Mouse (Mus musculus) forebrain, embryonic 12.5 days (tissue): Measurements from ENCODE around the gene 5730522E02Rik. TPM values are rescaled to one million over a fixed set of nuclear protein-coding genes. Genes with fewer than 3 reads are reported as not detected.

Source experiments
- ATAC-seq: fragments of 200-750 bp; cut with Nextera tagmentation; 2 replicates; pipeline ENCODE4 v1.8.0; 2017; ENCODE audit warnings: moderate TSS enrichment; ENCODE audit not compliant: low FRiP score
- H3K27ac ChIP-seq: fragments of 300-500 bp; sonication (generic); 2 replicates; pipeline ENCODE4 v1.5.1; 2016; ENCODE audit warnings: mild to moderate bottlenecking
- H3K27me3 ChIP-seq: fragments of 300-500 bp; sonication (generic); 2 replicates; pipeline ENCODE4 v1.6.1; 2016; ENCODE audit warnings: mild to moderate bottlenecking
- H3K36me3 ChIP-seq: fragments of 300-500 bp; sonication (generic); replicated peaks from 2 replicates; pipeline ENCODE4 v1.6.1; 2016; ENCODE audit warnings: mild to moderate bottlenecking
- H3K4me1 ChIP-seq: fragments of 300-500 bp; sonication (generic); 2 replicates; pipeline ENCODE4 v1.6.1; 2016
- H3K4me2 ChIP-seq: fragments of 300-500 bp; sonication (generic); 2 replicates; pipeline ENCODE4 v1.6.1; 2016; ENCODE audit warnings: mild to moderate bottlenecking, moderate library complexity
- H3K4me3 ChIP-seq: fragments of 300-500 bp; sonication (generic); replicated peaks from 2 replicates; pipeline ENCODE4 v1.5.1; 2016; ENCODE audit warnings: mild to moderate bottlenecking
- H3K9ac ChIP-seq: fragments of 300-500 bp; sonication (generic); 2 replicates; pipeline ENCODE4 v1.6.1; 2016; ENCODE audit warnings: mild to moderate bottlenecking
- H3K9me3 ChIP-seq: fragments of 300-500 bp; sonication (generic); 2 replicates; pipeline ENCODE4 v1.6.1; 2016
- WGBS: fragments of 180-500 bp; shearing (Covaris S2); methylation state at CpG from one replicate; pipeline ENCODE4 v1.1.7; 2016; 5-methylcytosine and 5-hydroxymethylcytosine counted together
- polyA plus RNA-seq: library from polyadenylated mRNA; unstranded; fragments of >200 nt; fragmentation: Nextera tagmentation; extraction: Ambion mirVana; gene quantifications from 2 replicates; pipeline ENCODE4 v1.2.1, GENCODE M21; 2016

The 5730522E02Rik gene
- polyA plus RNA-seq, 1 experiment from 2014 or later = 10.6 TPM

DNA sequence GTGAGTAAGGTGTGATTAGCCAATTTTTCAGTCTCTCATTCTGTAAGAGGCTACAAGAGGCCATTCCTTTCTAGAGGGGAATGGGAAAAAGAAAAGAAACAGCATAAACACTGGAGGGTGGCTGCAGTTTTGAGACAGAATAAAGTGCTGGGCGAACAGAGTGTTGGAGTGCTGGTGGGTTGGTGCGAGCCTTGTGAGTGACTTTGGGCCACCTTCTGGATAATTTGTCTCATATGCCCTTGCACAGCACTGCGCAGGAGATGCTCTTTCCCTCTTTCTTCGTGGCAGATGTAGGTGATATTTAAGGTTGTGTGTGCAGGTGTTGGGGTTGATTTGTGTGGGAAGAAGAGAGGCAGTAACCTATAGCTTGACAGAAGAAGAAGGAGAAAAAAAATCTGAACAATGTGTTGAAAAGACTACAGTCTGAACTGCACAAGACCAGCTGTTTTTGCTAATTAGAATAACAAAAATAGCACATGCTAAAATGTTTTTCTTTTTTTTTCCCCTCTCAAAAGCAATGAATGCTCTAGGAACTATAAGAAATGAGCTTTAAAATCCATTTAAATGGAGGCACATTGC, 269.8 kb downstream of the 5730522E02Rik start:
- no peak overlapping the region for H3K4me2 ChIP-seq
- 65% methylated on average over 4 of the region's 4 CpGs for WGBS
- H3K4me1 ChIP-seq = peaks cover 6% of the 10 kb centered on the region
- ATAC-seq = no peak
- H3K27me3 ChIP-seq = no peaks in the 10 kb centered on the region
- no peaks in the 10 kb centered on the region for H3K36me3 ChIP-seq
- H3K9ac ChIP-seq = no peak overlapping the region
- no peaks in the 10 kb centered on the region for H3K9me3 ChIP-seq
- no peak overlapping the region for H3K4me3 ChIP-seq
- H3K27ac ChIP-seq = no peak overlapping the region

DNA sequence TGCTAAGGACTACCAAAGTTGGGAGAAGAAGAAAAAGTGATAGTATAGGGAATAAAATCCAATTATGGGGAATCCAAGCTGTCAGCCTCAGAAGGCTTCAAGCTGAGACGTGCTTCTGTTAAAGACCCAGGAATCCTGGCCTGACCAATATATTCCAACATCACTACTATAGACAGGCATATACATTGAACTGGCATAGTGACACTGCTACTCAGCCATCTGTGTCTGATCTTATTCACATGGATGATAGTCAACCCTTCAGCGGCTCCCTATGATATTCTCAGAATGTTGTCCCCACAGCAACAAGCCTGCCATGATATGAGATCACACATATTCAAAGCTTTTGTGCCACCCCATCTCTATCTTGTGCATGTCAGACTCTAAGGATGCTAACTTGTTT, 284.3 kb downstream of the 5730522E02Rik start:
- Histone ChIP-seq H3K9ac (no peak overlapping the region), H3K4me3 (no peak overlapping the region), H3K36me3 (no peaks in the 10 kb centered on the region), H3K27me3 (no peaks in the 10 kb centered on the region), H3K27ac (no peak overlapping the region), H3K9me3 (no peaks in the 10 kb centered on the region), H3K4me1 (no peaks in the 10 kb centered on the region), H3K4me2 (no peak overlapping the region)
- no peak for ATAC-seq
- 81% methylated on average over 2 of the region's 2 CpGs for WGBS

- Histone ChIP-seq H3K9me3 (no peaks in the 10 kb centered on the region), H3K27me3 (no peaks in the 10 kb centered on the region), H3K27ac (no peak overlapping the region), H3K9ac (no peak overlapping the region), H3K4me1 (no peaks in the 10 kb centered on the region), H3K4me2 (no peak overlapping the region), H3K4me3 (no peak overlapping the region), H3K36me3 (no peaks in the 10 kb centered on the region)
- ATAC-seq = no peak
- 77% methylated on average over 2 of the region's 2 CpGs for WGBS
Measured at GRCm38 (mm10) chr11:25902321-25902720, 308.2 kb downstream of the 5730522E02Rik start.

GRCm38 (mm10) chr11:25901666-25902065, 308.9 kb downstream of the 5730522E02Rik start:
- H3K4me2 ChIP-seq = no peak overlapping the region
- no peaks in the 10 kb centered on the region for H3K4me1 ChIP-seq
- WGBS = 73% methylated on average over 2 of the region's 2 CpGs
- no peak for ATAC-seq
- H3K4me3 ChIP-seq = no peak overlapping the region
- no peak overlapping the region for H3K27ac ChIP-seq
- H3K9me3 ChIP-seq = no peaks in the 10 kb centered on the region
- no peaks in the 10 kb centered on the region for H3K27me3 ChIP-seq
- H3K36me3 ChIP-seq = no peaks in the 10 kb centered on the region
- H3K9ac ChIP-seq = no peak overlapping the region

- 92% methylated on average over 3 of the region's 3 CpGs for WGBS
- no peak overlapping the region for H3K4me2 ChIP-seq
Measured at GRCm38 (mm10) chr11:25893906-25894305, 316.7 kb downstream of the 5730522E02Rik start.

DNA sequence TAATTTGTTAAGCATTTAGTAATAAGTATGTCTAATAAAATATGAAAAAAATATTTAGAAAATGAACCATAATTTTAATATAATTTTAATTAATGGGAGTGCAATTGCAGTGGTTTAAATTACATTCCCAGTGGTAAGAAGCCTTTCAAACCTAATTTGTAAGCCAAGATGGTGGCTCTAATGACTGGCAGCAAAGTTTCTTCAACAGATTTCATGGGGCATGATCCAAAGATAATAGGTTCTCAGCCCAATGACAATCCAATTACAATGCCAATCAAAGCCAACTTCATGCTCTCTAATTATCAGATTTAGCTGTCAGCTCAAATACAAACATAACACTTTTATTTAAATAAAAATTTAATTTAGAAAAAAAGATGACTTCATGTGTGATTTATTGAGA, 337.6 kb downstream of the 5730522E02Rik start:
- Histone ChIP-seq H3K27me3 (no peaks in the 10 kb centered on the region), H3K27ac (no peak overlapping the region), H3K4me1 (peaks cover 13% of the 10 kb centered on the region), H3K4me2 (no peak overlapping the region), H3K9me3 (no peaks in the 10 kb centered on the region), H3K36me3 (no peaks in the 10 kb centered on the region), H3K9ac (no peak overlapping the region), H3K4me3 (no peak overlapping the region)
- no peak for ATAC-seq

More at GRCm38 (mm10) chr11:25893906-25894305, 316.7 kb downstream of the 5730522E02Rik start:
- no peaks in the 10 kb centered on the region for H3K4me1 ChIP-seq
- no peak overlapping the region for H3K4me3 ChIP-seq
- H3K9ac ChIP-seq = no peak overlapping the region
- no peak for ATAC-seq
- H3K27ac ChIP-seq = no peak overlapping the region
- no peaks in the 10 kb centered on the region for H3K36me3 ChIP-seq
- no peaks in the 10 kb centered on the region for H3K27me3 ChIP-seq
- H3K9me3 ChIP-seq = no peaks in the 10 kb centered on the region

GRCm38 (mm10) chr11:25872317-25872716, 338.2 kb downstream of the 5730522E02Rik start:
- peak; percentile 77; the same call in 1 of the 2 replicates for ATAC-seq
- no peak overlapping the region for H3K4me3 ChIP-seq
- H3K9ac ChIP-seq = no peak overlapping the region
- H3K27me3 ChIP-seq = no peaks in the 10 kb centered on the region
- WGBS = 11% methylated on average over 4 of the region's 4 CpGs
- no peaks in the 10 kb centered on the region for H3K9me3 ChIP-seq
- H3K27ac ChIP-seq = peak overlapping the region; percentile 71
- H3K4me2 ChIP-seq = no peak overlapping the region
- peaks cover 13% of the 10 kb centered on the region for H3K4me1 ChIP-seq
- no peaks in the 10 kb centered on the region for H3K36me3 ChIP-seq

DNA sequence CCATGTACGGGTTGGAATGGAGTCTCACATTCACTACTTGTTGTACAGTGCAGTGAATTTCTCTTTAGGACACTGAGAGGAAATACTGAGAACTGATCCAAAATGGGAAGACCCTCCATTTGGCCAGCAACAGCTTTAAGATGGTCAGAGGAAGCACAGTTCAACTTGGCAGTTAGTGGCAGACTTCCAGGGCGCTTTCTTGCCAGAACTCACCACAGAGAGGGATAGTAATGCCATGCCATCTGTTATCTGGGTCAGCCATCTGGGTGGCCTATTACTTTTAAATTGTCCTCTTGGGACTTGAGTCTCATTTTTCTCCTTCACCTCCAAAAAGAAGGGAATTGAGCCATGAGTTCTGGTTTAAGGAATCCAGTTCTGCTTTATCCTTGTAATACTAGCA, 344.3 kb downstream of the 5730522E02Rik start:
- no peak overlapping the region for H3K4me3 ChIP-seq
- H3K36me3 ChIP-seq = no peaks in the 10 kb centered on the region
- no peak overlapping the region for H3K9ac ChIP-seq
- WGBS = 81% methylated on average over 2 of the region's 2 CpGs
- no peak overlapping the region for H3K4me2 ChIP-seq
- H3K4me1 ChIP-seq = peaks cover 3% of the 10 kb centered on the region
- H3K9me3 ChIP-seq = no peaks in the 10 kb centered on the region
- H3K27me3 ChIP-seq = no peaks in the 10 kb centered on the region
- H3K27ac ChIP-seq = no peak overlapping the region
- no peak for ATAC-seq

GRCm38 (mm10) chr11:25862686-25863085, 347.9 kb downstream of the 5730522E02Rik start:
- Histone ChIP-seq H3K27me3 (no peaks in the 10 kb centered on the region), H3K27ac (no peak overlapping the region), H3K36me3 (no peaks in the 10 kb centered on the region), H3K4me2 (no peak overlapping the region; the same call in 1 of the 2 replicates), H3K4me1 (peaks cover 2% of the 10 kb centered on the region; the same call in 1 of the 2 replicates), H3K9me3 (no peaks in the 10 kb centered on the region), H3K4me3 (no peak overlapping the region), H3K9ac (no peak overlapping the region)
- WGBS = 8% methylated on average over 9 of the region's 9 CpGs
- ATAC-seq = peak; percentile 89

DNA sequence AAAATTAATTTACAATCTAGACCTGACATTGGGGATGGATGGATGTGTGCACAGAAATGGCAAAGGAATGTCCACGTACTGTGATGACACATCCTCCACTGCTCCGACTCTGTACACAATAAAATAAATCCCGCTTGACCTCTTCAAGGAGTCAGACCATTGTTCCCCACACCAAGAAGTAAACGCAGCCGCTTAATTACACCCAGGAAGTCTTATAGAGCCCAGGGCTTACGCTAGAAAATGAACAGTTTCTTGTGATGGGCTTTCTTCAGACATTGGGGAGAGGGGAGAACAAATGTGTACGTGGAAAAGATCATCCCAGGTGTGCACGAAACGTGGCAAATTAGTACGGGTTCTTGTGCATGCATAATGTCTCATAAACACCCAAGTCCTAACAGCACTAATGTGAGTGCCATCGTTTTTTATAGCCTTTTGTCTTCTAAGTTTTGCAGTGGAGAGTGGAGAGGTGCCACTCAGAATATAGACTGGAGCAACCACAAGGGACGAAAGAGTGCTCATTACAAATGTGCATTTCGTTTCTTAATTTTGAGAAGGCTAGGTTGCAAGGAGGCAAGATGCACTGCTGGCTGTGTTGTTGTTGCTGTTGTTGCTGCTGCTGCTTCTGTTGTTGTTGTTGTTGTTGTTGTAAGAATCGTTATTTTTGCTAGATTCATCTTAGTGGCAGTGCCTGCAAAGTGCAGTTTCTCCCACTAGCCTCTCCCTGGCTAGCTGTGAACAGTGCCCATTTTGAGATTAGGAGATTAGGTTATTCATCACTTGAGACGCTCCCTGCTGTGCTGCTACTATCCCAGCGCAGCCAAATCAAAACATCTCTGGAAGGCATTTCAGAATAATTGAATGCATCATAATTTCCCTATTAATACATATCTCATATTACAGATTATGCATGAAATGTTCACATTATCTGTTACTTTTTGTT, 353.7 kb downstream of the 5730522E02Rik start:
- Histone ChIP-seq H3K4me1 (peaks cover 42% of the 10 kb centered on the region), H3K27ac (peak overlapping the region; percentile 50; the same call in 1 of the 2 replicates), H3K4me2 (peak overlapping the region; percentile 26), H3K27me3 (no peaks in the 10 kb centered on the region), H3K9ac (no peak overlapping the region), H3K4me3 (no peak overlapping the region), H3K36me3 (no peaks in the 10 kb centered on the region), H3K9me3 (no peaks in the 10 kb centered on the region)
- ATAC-seq = peak; percentile 24
- WGBS = 9% methylated on average over 16 of the region's 16 CpGs

DNA sequence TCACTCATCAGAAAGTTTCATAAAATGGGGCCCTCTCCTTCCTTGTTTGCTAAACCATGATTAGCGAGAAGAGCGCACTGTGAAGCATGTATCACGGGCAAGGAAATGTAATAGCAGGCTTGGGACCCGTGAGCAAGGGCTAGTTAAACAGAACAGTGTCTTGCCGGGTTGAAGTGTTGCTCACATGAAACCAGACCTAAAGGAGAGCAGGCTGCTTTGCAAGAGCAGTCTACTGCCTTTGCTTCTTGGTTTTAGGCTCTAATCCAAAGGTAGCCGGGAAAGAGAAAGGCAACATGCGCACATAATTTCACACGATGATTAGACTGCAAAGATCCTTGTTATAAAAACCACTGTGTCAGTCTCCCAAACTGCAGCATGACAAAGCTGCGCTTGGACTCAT, 354.8 kb downstream of the 5730522E02Rik start:
- H3K27ac ChIP-seq = peak overlapping the region; percentile 68

GRCm38 (mm10) chr11:25854216-25854615, 356.3 kb downstream of the 5730522E02Rik start:
- Histone ChIP-seq H3K4me1 (peaks cover 42% of the 10 kb centered on the region), H3K27ac (0 out of 2 replicates have a peak overlapping the region, but pooled peaks have one; percentile 42), H3K36me3 (no peaks in the 10 kb centered on the region), H3K27me3 (no peaks in the 10 kb centered on the region), H3K9ac (no peak overlapping the region), H3K4me3 (no peak overlapping the region), H3K9me3 (no peaks in the 10 kb centered on the region), H3K4me2 (no peak overlapping the region)
- WGBS = 44% methylated on average over 10 of the region's 10 CpGs
- ATAC-seq = no peak

More for the DNA sequence above, 354.8 kb downstream of the 5730522E02Rik start:
- H3K9me3 ChIP-seq = no peaks in the 10 kb centered on the region
- no peak overlapping the region for H3K9ac ChIP-seq
- no peaks in the 10 kb centered on the region for H3K27me3 ChIP-seq
- no peaks in the 10 kb centered on the region for H3K36me3 ChIP-seq
- no peak overlapping the region for H3K4me3 ChIP-seq
- peak; percentile 60; the same call in 1 of the 2 replicates for ATAC-seq
- peak overlapping the region; percentile 26 for H3K4me2 ChIP-seq
- peaks cover 42% of the 10 kb centered on the region for H3K4me1 ChIP-seq
- WGBS = 22% methylated on average over 9 of the region's 9 CpGs
